ENCODE assay signal across 23 mouse cellular contexts in genomic region chr6:58913551-58913950, GRCm38 (mm10). TPM values are rescaled to one million over a fixed set of nuclear protein-coding genes. Genes with fewer than 3 reads are reported as not detected.
"Had no signal": no experiment of that assay in that cellular context is flagged by ENCODE, and none has a peak within 500 bp of the region (broad histone marks: within the 10 kb centered on the region; RNA-seq: fewer than 3 reads in every experiment).

No protein-coding gene starts in this region.

- ATAC-seq: hindbrain, postnatal 0 days; inflammation-experienced regulatory T-cells, adult 6 months; liver, embryonic 12.5 days; midbrain, embryonic 15.5 days had no signal

- H3K27ac ChIP-seq: hindbrain, embryonic 14.5 days; hindbrain, postnatal 0 days; limb, embryonic 10.5 days; limb, embryonic 13.5 days; liver, embryonic 12.5 days; liver, embryonic 15.5 days; macrophage; midbrain, embryonic 12.5 days; midbrain, embryonic 15.5 days; neural tube, embryonic 12.5 days; neural tube, embryonic 15.5 days had no signal

- H3K4me3 ChIP-seq: limb, embryonic 10.5 days; limb, embryonic 13.5 days; liver, embryonic 12.5 days; liver, embryonic 15.5 days; midbrain, embryonic 12.5 days; midbrain, embryonic 15.5 days; neural tube, embryonic 12.5 days; neural tube, embryonic 15.5 days; stomach, embryonic 15.5 days had no signal

- H3K9me3 ChIP-seq: limb, embryonic 10.5 days; limb, embryonic 13.5 days; liver, embryonic 12.5 days; liver, embryonic 15.5 days; midbrain, embryonic 12.5 days; midbrain, embryonic 15.5 days; neural tube, embryonic 12.5 days; neural tube, embryonic 15.5 days; stomach, embryonic 15.5 days had no signal

- H3K4me1 ChIP-seq: limb, embryonic 10.5 days; limb, embryonic 13.5 days; liver, embryonic 12.5 days; liver, embryonic 15.5 days; midbrain, embryonic 12.5 days; midbrain, embryonic 15.5 days; neural tube, embryonic 12.5 days; neural tube, embryonic 15.5 days; stomach, embryonic 15.5 days had no signal

- DNase-seq: kidney, adult 8-10 months; layer of hippocampus, adult 9-11 months; liver; lung, adult 18-20 months; right cerebral cortex, adult 18-20 months; right cerebral cortex, postnatal 14 days; spleen, adult 18-20 months; thymus, adult 2 months; thymus, postnatal 14 days; thymus, postnatal 4 days had no signal

- H3K9ac ChIP-seq: hindbrain, embryonic 14.5 days; limb, embryonic 13.5 days; liver, embryonic 12.5 days; liver, embryonic 15.5 days; midbrain, embryonic 12.5 days; midbrain, embryonic 15.5 days; neural tube, embryonic 12.5 days; neural tube, embryonic 15.5 days; stomach, embryonic 15.5 days had no signal

- H3K27me3 ChIP-seq: limb, embryonic 13.5 days; liver, embryonic 12.5 days; liver, embryonic 15.5 days; midbrain, embryonic 12.5 days; midbrain, embryonic 15.5 days; neural tube, embryonic 12.5 days; neural tube, embryonic 15.5 days; stomach, embryonic 15.5 days had no signal

- H3K36me3 ChIP-seq: limb, embryonic 10.5 days; liver, embryonic 12.5 days; liver, embryonic 15.5 days; midbrain, embryonic 12.5 days; midbrain, embryonic 15.5 days; neural tube, embryonic 12.5 days; stomach, embryonic 15.5 days had no signal

- H3K4me2 ChIP-seq: hindbrain, embryonic 14.5 days; limb, embryonic 13.5 days; liver, embryonic 12.5 days; liver, embryonic 15.5 days; midbrain, embryonic 12.5 days; midbrain, embryonic 15.5 days; neural tube, embryonic 12.5 days; neural tube, embryonic 15.5 days; stomach, embryonic 15.5 days had no signal

RNA-seq across cellular contexts. Expression of gene Nap1l5, which starts 6.7 kb away (rescaled TPM):
- polyA plus RNA-seq: macrophage had no signal
